26 mouse cellular contexts compared by ENCODE assay signal in genomic region chr4:65767431-65767830, GRCm38 (mm10).
DNase-seq lines count a peak whose midpoint lies in the region; ATAC-seq lines count a peak whose summit lies in the region.
"Had no signal": no experiment of that assay in that cellular context is flagged by ENCODE, and none has a peak within 500 bp of the region (broad histone marks: within the 10 kb centered on the region; RNA-seq: fewer than 3 reads in every experiment).

No protein-coding gene starts in this region.

- H3K27ac ChIP-seq in forebrain, embryonic 16.5 days (ENCODE audit: low read length), result no peak overlapping the region
- H3K27ac ChIP-seq: embryonic facial prominence, embryonic 12.5 days; heart, adult 2 months; hindbrain, embryonic 14.5 days; liver, embryonic 12.5 days; midbrain, embryonic 12.5 days; neural tube, embryonic 13.5 days had no signal

- H3K27me3 ChIP-seq in forebrain, embryonic 16.5 days (replicated peaks; ENCODE audit: control insufficient read depth, insufficient read depth, low read length), result no peaks in the 10 kb centered on the region
- H3K27me3 ChIP-seq: embryonic facial prominence, embryonic 12.5 days; heart, embryonic 12.5 days; liver, embryonic 12.5 days; midbrain, embryonic 12.5 days; neural tube, embryonic 13.5 days had no signal

- no peaks in the 10 kb centered on the region for H3K36me3 ChIP-seq in forebrain, embryonic 16.5 days (ENCODE audit: control insufficient read depth, insufficient read depth)
- H3K36me3 ChIP-seq: embryonic facial prominence, embryonic 12.5 days; heart, embryonic 12.5 days; liver, embryonic 12.5 days; midbrain, embryonic 12.5 days; neural tube, embryonic 13.5 days had no signal

- no peak overlapping the region for H3K4me2 ChIP-seq in forebrain, embryonic 16.5 days (ENCODE audit: low read length)
- H3K4me2 ChIP-seq: embryonic facial prominence, embryonic 12.5 days; heart, embryonic 12.5 days; hindbrain, embryonic 14.5 days; liver, embryonic 12.5 days; midbrain, embryonic 12.5 days; neural tube, embryonic 13.5 days had no signal

- H3K4me1 ChIP-seq in forebrain, embryonic 16.5 days (replicated peaks; ENCODE audit: control insufficient read depth, insufficient read depth, low read length), result no peaks in the 10 kb centered on the region
- H3K4me1 ChIP-seq: embryonic facial prominence, embryonic 12.5 days; heart, embryonic 12.5 days; liver, embryonic 12.5 days; midbrain, embryonic 12.5 days had no signal

- H3K9ac ChIP-seq in forebrain, embryonic 16.5 days (replicated peaks; ENCODE audit: low read depth, low read length), result no peak overlapping the region
- H3K9ac ChIP-seq: embryonic facial prominence, embryonic 12.5 days; heart, embryonic 12.5 days; hindbrain, embryonic 14.5 days; liver, embryonic 12.5 days; liver, postnatal 0 days; midbrain, embryonic 12.5 days; neural tube, embryonic 13.5 days had no signal

- H3K9me3 ChIP-seq in forebrain, embryonic 16.5 days (ENCODE audit: control insufficient read depth, low read length), result no peaks in the 10 kb centered on the region
- H3K9me3 ChIP-seq: embryonic facial prominence, embryonic 12.5 days; heart, embryonic 12.5 days; liver, embryonic 12.5 days; midbrain, embryonic 12.5 days; neural tube, embryonic 13.5 days had no signal

- H3K4me3 ChIP-seq in forebrain, embryonic 16.5 days (replicated peaks; ENCODE audit: low read length), result no peak overlapping the region
- H3K4me3 ChIP-seq: embryonic facial prominence, embryonic 12.5 days; heart, adult 2 months; heart, embryonic 12.5 days; liver, embryonic 12.5 days; midbrain, embryonic 12.5 days; neural tube, embryonic 13.5 days had no signal

- WGBS in forebrain, embryonic 16.5 days, result 52% methylated on average over 4 of the region's 4 CpGs

- intact Hi-C loops in left cerebral cortex, postnatal 36 days (cut with DNase I), result no loop called here

- peak; percentile 90 for ATAC-seq in frontal cortex, adult (ENCODE audit: low TSS enrichment)
- ATAC-seq in forebrain, embryonic 16.5 days, result peak; percentile 76
- ATAC-seq in erythroid progenitor cell, adult 5-6 weeks (replicated peaks; ENCODE audit: low FRiP score, poor library complexity, severe bottlenecking), result no peak
- no peak for ATAC-seq in activated CD4-positive, CD25-positive, alpha-beta regulatory T cell, adult 4 months
- ATAC-seq: CD4-positive, CD25-positive, alpha-beta regulatory T cell, adult 4 months; intestine, postnatal 0 days; liver, embryonic 12.5 days; liver, postnatal 0 days had no signal

- no peak for DNase-seq in frontal cortex, postnatal 14 days (ENCODE audit: low spot score in 2 of 2)
- peak; percentile 31 for DNase-seq in right cerebral cortex, adult 18-20 months
- DNase-seq in right cerebral cortex, postnatal 25 days, result no peak
- DNase-seq in left cerebral cortex, postnatal 36 days (ENCODE audit: low spot score in 2 of 2), result peak; percentile 17 to 18
- DNase-seq: adrenal gland, postnatal 36 days; cerebellum, adult 11 months; cerebellum, adult 9-10 months; cerebellum, postnatal 36 days; heart, adult 2 months; kidney, adult 9 months; kidney, postnatal 10 days; liver, postnatal 0 days; lung, postnatal 36 days; retina, postnatal 1 day had no signal

Comparison
In these comparisons a context has a peak if more than half of its experiments do, and no peak if none do; other contexts are left out.
1. DNase-seq: peak in right cerebral cortex, adult 18-20 months (single experiment) and left cerebral cortex, postnatal 36 days (2 of 2); none in frontal cortex, postnatal 14 days (0 of 2) and right cerebral cortex, postnatal 25 days (single experiment).
2. ATAC-seq: peak in frontal cortex, adult (single experiment) and forebrain, embryonic 16.5 days (single experiment); none in erythroid progenitor cell, adult 5-6 weeks (single experiment) and activated CD4-positive, CD25-positive, alpha-beta regulatory T cell, adult 4 months (single experiment).